Mouse (Mus musculus) ES-E14 (cell line): Measurements from ENCODE around the gene Ak5.

Experiments used
- CHD2 ChIP-seq: IDR thresholded peaks from 2 replicates; pipeline ENCODE4 v1.6.1; 2014; ENCODE audit warnings: mild to moderate bottlenecking, low read depth, low read length, inconsistent platforms
- ZNF384 ChIP-seq: IDR thresholded peaks from 2 replicates; pipeline ENCODE4 v1.6.1; 2012; ENCODE audit warnings: low read depth, low read length, inconsistent platforms

GRCm38 (mm10) chr3:152577273-152577672, 90.9 kb downstream of the Ak5 start:
- TF ChIP-seq ZNF384 (no peak), CHD2 (no peak)
